Mouse (Mus musculus) stomach, embryonic 16.5 days (tissue): Measurements from ENCODE around the gene Ptpn14. TPM values are rescaled to one million over a fixed set of nuclear protein-coding genes. Genes with fewer than 3 reads are reported as not detected.

ENCODE experiments used
- ATAC-seq: fragments of 200-750 bp; cut with Nextera tagmentation; 2 replicates; pipeline ENCODE4 v1.8.0; 2017; ENCODE audit warnings: moderate number of reproducible peaks, moderate TSS enrichment; ENCODE audit not compliant: insufficient read depth, low FRiP score
- H3K27ac ChIP-seq: fragments of 300-500 bp; sonication (generic); 2 replicates; pipeline ENCODE4 v1.5.1; 2014; ENCODE audit warnings: low read length
- H3K27me3 ChIP-seq: fragments of 300-500 bp; sonication (generic); 2 replicates; pipeline ENCODE4 v1.6.1; 2014; ENCODE audit warnings: low read length, control low read depth, mixed read lengths; ENCODE audit not compliant: control insufficient read depth, insufficient read depth
- H3K36me3 ChIP-seq: fragments of 300-500 bp; sonication (generic); 2 replicates; pipeline ENCODE4 v1.6.1; 2014; ENCODE audit warnings: low read length; ENCODE audit not compliant: control insufficient read depth, insufficient read depth
- H3K4me1 ChIP-seq: fragments of 300-500 bp; sonication (generic); 2 replicates; pipeline ENCODE4 v1.6.1; 2014; ENCODE audit warnings: low read length, control low read depth, mixed read lengths; ENCODE audit not compliant: control insufficient read depth, insufficient read depth
- H3K4me2 ChIP-seq: fragments of 300-500 bp; sonication (generic); 2 replicates; pipeline ENCODE4 v1.6.1; 2014; ENCODE audit warnings: low read depth, low read length, mixed read lengths
- H3K4me3 ChIP-seq: fragments of 300-500 bp; sonication (generic); replicated peaks from 2 replicates; pipeline ENCODE4 v1.5.1; 2014; ENCODE audit warnings: mild to moderate bottlenecking, low read length
- H3K9ac ChIP-seq: fragments of 300-500 bp; sonication (generic); 2 replicates; pipeline ENCODE4 v1.6.1; 2014; ENCODE audit warnings: low read length
- H3K9me3 ChIP-seq: fragments of 300-500 bp; sonication (generic); replicated peaks from 2 replicates; pipeline ENCODE4 v1.6.1; 2016; ENCODE audit warnings: low read length, control low read depth; ENCODE audit not compliant: control insufficient read depth
- WGBS: fragments of 180-500 bp; shearing (Covaris S2); extraction: QIAGEN DNeasy Blood & Tissue Kit; methylation state at CpG from one replicate; pipeline ENCODE4 v1.1.7; 2014; 5-methylcytosine and 5-hydroxymethylcytosine counted together
- polyA plus RNA-seq: library from polyadenylated mRNA; unstranded; fragments of >200 nt; fragmentation: Nextera tagmentation; extraction: Ambion mirVana; gene quantifications from 2 replicates; pipeline ENCODE4 v1.2.1, GENCODE M21; 2015

The Ptpn14 gene
- polyA plus RNA-seq, 1 experiment from 2014 or later = 8.7 TPM

DNA sequence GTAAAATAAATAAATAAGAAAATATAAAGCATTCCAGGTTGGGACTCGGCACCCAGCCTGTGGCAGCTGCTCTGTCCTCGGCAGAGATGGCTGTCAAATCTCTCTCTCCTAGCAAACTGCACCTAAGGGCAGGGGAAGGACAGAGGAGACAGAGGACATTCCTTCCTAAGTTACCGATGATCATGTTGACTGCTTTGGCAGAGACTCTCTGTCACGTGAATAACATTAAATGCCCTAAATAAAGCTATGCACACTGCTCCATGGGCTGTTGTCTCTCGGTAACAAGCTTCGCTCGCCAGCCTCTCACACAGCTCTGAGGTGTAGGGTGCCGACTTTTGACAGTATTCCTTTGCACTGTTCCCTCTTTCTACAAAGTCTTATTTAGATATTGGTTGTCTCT is 148.1 kb downstream of the Ptpn14 start:
- Histone ChIP-seq H3K9ac (no peak overlapping the region), H3K36me3 (0 out of 2 replicates have a peak, but pooled peaks cover 2% of the 10 kb centered on the region), H3K27ac (no peak overlapping the region), H3K27me3 (no peaks in the 10 kb centered on the region), H3K9me3 (no peaks in the 10 kb centered on the region), H3K4me1 (peaks cover 14% of the 10 kb centered on the region), H3K4me2 (no peak overlapping the region), H3K4me3 (no peak overlapping the region)
- no peak for ATAC-seq
- 75% methylated on average over 8 of the region's 8 CpGs for WGBS

DNA sequence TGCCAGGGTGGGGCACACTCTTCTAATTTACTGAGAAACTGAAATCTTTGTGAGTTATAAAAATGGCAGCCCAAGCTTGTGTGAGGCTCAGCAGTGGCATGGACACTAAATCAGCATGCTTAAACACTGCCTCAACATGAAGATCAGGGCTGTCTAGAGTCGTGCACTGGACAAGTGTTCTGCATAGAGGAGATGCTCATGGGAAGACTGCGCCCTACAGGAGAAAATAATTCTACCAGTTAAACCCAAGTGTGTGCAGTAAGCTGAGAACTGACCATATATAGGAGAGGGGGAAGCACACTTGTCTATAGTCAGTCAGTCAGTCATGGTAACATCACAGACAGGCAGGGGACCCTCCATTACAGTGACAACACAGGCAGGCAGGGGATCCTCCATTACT is 151.1 kb downstream of the Ptpn14 start:
- Histone ChIP-seq H3K4me1 (peaks cover 21% of the 10 kb centered on the region), H3K9me3 (no peaks in the 10 kb centered on the region), H3K4me3 (no peak overlapping the region), H3K36me3 (no peaks in the 10 kb centered on the region), H3K9ac (0 out of 2 replicates have a peak overlapping the region, but pooled peaks have one; percentile 41), H3K27ac (peak overlapping the region; percentile 71), H3K27me3 (no peaks in the 10 kb centered on the region), H3K4me2 (no peak overlapping the region)
- ATAC-seq = peak; percentile 42; the same call in 1 of the 2 replicates
- WGBS = 53% methylated on average over 2 of the region's 2 CpGs

DNA sequence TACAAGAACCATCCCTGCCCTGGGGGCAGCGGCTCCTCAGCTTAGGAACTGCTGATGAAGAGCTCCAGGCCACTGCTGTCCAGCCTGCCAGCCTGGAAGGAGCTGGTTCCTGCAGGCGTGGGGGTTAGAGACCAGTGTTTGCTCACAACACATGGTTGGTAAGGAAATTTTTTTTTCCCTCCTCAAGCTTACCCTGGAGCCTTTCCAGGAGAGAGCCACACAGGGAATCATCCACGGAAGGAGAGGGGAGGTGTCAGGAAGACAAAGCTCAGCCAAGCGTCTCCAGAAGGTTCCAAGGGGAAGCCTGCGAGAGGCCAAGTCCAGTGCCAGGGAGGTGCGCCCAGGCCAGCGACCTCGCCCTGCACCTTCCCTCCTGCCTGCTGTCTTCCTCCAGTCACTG is 151.9 kb downstream of the Ptpn14 start:
- WGBS = 56% methylated on average over 8 of the region's 8 CpGs
- Histone ChIP-seq H3K4me2 (no peak overlapping the region), H3K27me3 (no peaks in the 10 kb centered on the region), H3K4me3 (no peak overlapping the region), H3K36me3 (no peaks in the 10 kb centered on the region), H3K9me3 (no peaks in the 10 kb centered on the region), H3K4me1 (peaks cover 14% of the 10 kb centered on the region), H3K9ac (no peak overlapping the region), H3K27ac (peak overlapping the region; percentile 71)
- ATAC-seq = peak; percentile 37; the same call in 1 of the 2 replicates

DNA sequence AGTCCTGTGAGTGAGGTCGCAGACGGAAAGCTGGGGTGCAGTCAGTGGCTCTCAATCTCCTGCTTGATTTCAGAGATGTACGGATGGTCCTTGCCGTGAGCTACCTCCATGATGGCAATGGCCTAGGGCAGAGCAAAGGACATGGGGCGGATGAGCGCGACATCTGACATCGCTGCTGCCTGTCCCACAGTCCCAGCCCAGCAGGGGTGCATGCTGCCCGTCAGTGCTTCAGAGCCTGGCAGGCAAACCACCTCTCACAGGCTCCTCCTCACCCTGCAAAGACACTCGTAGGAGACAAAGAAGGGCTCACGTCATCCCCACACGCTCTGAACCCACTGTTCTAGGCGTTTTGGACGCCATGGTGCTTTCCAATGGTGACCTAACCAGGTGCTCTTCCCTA is 152.7 kb downstream of the Ptpn14 start:
- H3K36me3 ChIP-seq = no peaks in the 10 kb centered on the region
- H3K9me3 ChIP-seq = no peaks in the 10 kb centered on the region
- H3K9ac ChIP-seq = no peak overlapping the region
- no peak for ATAC-seq
- no peaks in the 10 kb centered on the region for H3K27me3 ChIP-seq
- H3K4me1 ChIP-seq = peaks cover 10% of the 10 kb centered on the region
- WGBS = 83% methylated on average over 14 of the region's 14 CpGs
- no peak overlapping the region for H3K4me2 ChIP-seq
- H3K27ac ChIP-seq = no peak overlapping the region
- no peak overlapping the region for H3K4me3 ChIP-seq

DNA sequence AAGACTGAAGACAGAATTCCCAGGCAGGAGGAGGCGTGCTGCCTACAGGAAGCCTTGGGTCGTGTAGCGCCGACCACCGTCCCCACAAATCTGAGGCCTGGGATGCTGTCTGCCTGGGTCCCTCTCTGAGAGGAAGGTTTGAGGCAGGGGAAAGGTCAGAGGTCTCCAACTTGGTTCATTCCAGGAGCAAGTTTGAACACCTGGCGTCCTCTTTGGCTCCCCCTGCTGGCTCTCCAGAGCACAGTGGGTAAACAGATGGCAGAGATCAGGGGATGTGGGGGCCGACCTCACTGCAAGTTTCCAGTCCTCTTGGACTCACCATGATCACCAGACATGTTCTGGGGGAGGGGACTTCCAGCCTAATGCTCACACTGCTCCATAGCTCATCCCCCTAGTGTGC is 154.8 kb downstream of the Ptpn14 start:
- H3K27ac ChIP-seq = peak overlapping the region; percentile 29; the same call in 1 of the 2 replicates
- no peaks in the 10 kb centered on the region for H3K9me3 ChIP-seq
- no peak overlapping the region for H3K4me2 ChIP-seq
- peaks cover 10% of the 10 kb centered on the region for H3K4me1 ChIP-seq
- H3K9ac ChIP-seq = no peak overlapping the region
- H3K27me3 ChIP-seq = no peaks in the 10 kb centered on the region
- ATAC-seq = no peak
- H3K36me3 ChIP-seq = no peaks in the 10 kb centered on the region
- 43% methylated on average over 7 of the region's 7 CpGs for WGBS
- H3K4me3 ChIP-seq = no peak overlapping the region

DNA sequence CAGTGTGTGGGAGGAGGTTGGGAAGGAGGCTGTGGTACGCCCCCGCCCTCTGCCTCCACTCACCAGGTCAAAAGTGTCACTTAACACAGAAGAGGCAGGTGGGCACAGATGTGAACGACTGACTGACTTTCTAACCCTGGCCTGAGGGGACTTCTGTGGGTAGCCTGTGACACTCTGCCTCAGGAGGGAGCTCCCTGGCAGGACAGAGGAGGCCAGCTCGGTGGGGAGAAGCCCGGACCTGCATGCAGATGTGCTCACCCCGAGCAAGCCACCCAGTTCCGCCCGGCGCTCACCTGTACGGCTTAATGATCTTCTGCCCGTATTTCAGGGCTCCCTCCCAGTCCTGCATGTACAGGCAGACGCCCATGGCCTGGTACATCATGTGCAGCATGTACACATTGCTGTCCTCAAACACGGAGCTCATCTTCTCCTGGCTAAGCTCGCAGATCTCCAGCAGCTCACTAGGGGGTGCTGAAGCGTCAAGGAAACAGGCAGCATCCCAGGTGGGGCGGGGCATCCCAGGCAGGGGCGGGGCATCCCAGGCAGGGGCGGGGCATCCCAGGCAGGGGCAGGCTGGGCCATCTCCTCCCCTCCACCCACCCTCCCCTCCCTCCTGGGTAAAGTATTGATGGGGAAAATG is 155.6 kb downstream of the Ptpn14 start:
- Histone ChIP-seq H3K9ac (no peak overlapping the region), H3K4me2 (no peak overlapping the region), H3K4me1 (peaks cover 10% of the 10 kb centered on the region), H3K4me3 (no peak overlapping the region), H3K36me3 (no peaks in the 10 kb centered on the region), H3K27ac (no peak overlapping the region), H3K27me3 (no peaks in the 10 kb centered on the region), H3K9me3 (no peaks in the 10 kb centered on the region)
- 43% methylated on average over 18 of the region's 18 CpGs for WGBS
- ATAC-seq = no peak

DNA sequence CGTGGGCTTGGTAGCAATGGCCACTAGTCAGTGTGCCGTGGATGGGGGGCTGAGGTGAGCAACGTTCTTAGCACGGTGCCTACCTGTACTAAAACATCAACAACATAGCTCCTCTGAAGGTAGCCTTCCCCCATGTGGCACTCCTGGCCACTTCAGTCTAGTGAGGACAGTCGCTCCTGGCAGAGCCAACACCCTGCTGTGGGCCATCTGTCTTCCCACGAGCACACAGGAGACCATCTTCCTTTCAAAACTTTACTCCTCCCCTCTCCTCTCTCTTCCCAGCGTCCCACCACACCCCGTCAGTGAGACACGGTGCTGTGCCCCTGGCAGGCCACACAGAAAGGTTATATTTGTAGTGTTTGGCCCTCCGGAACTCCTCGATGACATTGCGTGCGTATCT is 156.9 kb downstream of the Ptpn14 start:
- Histone ChIP-seq H3K4me2 (no peak overlapping the region), H3K9me3 (no peaks in the 10 kb centered on the region), H3K36me3 (no peaks in the 10 kb centered on the region), H3K9ac (no peak overlapping the region), H3K27me3 (no peaks in the 10 kb centered on the region), H3K27ac (no peak overlapping the region), H3K4me3 (no peak overlapping the region), H3K4me1 (peaks cover 7% of the 10 kb centered on the region)
- WGBS = 74% methylated on average over 13 of the region's 13 CpGs
- no peak for ATAC-seq

DNA sequence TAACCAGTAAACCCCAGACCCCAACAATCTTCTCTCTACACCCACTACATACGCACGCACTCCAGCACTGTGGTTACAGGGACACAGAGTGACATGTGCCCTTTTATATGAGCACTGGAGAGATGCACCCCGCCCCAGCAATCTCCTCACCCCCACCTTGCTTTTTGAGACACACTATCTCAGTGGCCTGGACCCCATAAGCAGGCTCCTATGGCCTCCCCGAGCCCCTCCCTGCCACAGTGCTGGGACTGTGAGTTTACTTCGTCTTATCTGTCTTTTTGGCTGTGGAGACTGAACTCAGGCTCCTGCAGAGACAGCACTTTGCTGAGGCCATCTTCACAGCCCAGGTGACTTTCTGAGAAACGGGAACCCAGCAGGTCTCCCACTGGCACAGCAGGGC is 157.9 kb downstream of the Ptpn14 start:
- no peaks in the 10 kb centered on the region for H3K36me3 ChIP-seq
- H3K9me3 ChIP-seq = no peaks in the 10 kb centered on the region
- no peak overlapping the region for H3K4me2 ChIP-seq
- no peaks in the 10 kb centered on the region for H3K27me3 ChIP-seq
- H3K4me1 ChIP-seq = peaks cover 7% of the 10 kb centered on the region
- 82% methylated on average over 6 of the region's 6 CpGs for WGBS
- no peak overlapping the region for H3K27ac ChIP-seq
- no peak overlapping the region for H3K4me3 ChIP-seq
- H3K9ac ChIP-seq = no peak overlapping the region
- ATAC-seq = no peak

DNA sequence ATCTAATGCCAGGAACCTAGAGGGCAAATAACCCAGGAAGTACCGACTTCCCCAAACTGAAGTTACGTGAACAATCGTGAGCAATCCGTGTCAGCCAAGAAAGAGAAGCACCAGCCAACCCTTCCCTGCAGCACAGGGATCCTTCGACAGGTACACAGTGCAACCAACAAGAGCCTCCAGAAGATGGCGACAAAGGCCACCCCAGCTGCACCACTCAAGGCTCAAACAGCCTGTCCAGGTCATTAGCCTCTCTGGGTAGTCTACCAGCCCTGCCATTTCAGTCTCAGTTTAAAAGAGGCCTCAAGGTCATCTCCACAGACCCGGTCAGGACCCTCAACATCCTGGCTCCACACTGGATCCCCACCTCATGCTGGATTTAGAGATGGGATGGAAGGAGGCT is 159.4 kb downstream of the Ptpn14 start:
- H3K27ac ChIP-seq = no peak overlapping the region
- peaks cover 7% of the 10 kb centered on the region for H3K4me1 ChIP-seq
- H3K9me3 ChIP-seq = no peaks in the 10 kb centered on the region
- H3K36me3 ChIP-seq = no peaks in the 10 kb centered on the region
- no peak overlapping the region for H3K4me3 ChIP-seq
- no peaks in the 10 kb centered on the region for H3K27me3 ChIP-seq
- 29% methylated on average over 7 of the region's 7 CpGs for WGBS
- H3K4me2 ChIP-seq = no peak overlapping the region
- ATAC-seq = no peak
- H3K9ac ChIP-seq = no peak overlapping the region
